Mouse (Mus musculus): Measurements from ENCODE around the gene Cdkal1. TPM values are rescaled to one million over a fixed set of nuclear protein-coding genes. Genes with fewer than 3 reads are reported as not detected.

The Cdkal1 gene
- total RNA-seq (2014; rRNA removed), result 13.1 and 17.6 TPM in 2 replicates
- 16.7 and 17.4 TPM in 2 replicates for polyA plus RNA-seq (2015; fragmentation: Nextera tagmentation; extraction: Ambion mirVana)

GRCm38 (mm10) chr13:29855281-29856031 is at the start of gene Cdkal1:
TSS of gene Cdkal1 (minus strand) at chr13:29855674.
- ATAC-seq (ENCODE audit: low FRiP score), result peak; percentile 88
- H3K4me3 ChIP-seq (ENCODE audit: low read depth, low read length), result peak within 1 kb of the TSS; percentile 64
- H3K4me2 ChIP-seq (ENCODE audit: low read depth, low read length, poor library complexity, severe bottlenecking), result peak within 1 kb of the TSS; percentile 76
- H3K9ac ChIP-seq (replicated peaks; ENCODE audit: low read length, poor library complexity, severe bottlenecking), result peak within 1 kb of the TSS; percentile 50
- no peaks in the 10 kb centered on the region for H3K27me3 ChIP-seq (ENCODE audit: insufficient read depth, low read length)
- under 1% methylated on average over 33 of the region's 33 CpGs for WGBS
- TF ChIP-seq CTCF (IDR thresholded peaks at IDR 0.05), result no peak
- peak within 1 kb of the TSS; percentile 67; the same call in 1 of the 2 replicates for H3K27ac ChIP-seq (ENCODE audit: low read depth, low read length)
- H3K36me3 ChIP-seq (ENCODE audit: insufficient read depth, low read length), result no peaks in the 10 kb centered on the region
- H3K9me3 ChIP-seq (ENCODE audit: low read length), result no peaks in the 10 kb centered on the region
- H3K4me1 ChIP-seq (ENCODE audit: insufficient read depth, low read length), result peaks cover 2% of the 10 kb centered on the region; the same call in 1 of the 2 replicates
- DNase-seq (ENCODE audit: low spot score), result peak; percentile 87

GRCm38 (mm10) chr13:29903341-29903740 is 47.9 kb upstream of the Cdkal1 start:
- WGBS, result 100% methylated on average over 1 of the region's 1 CpGs
- DNase-seq (ENCODE audit: low spot score), result no peak
- ATAC-seq (ENCODE audit: low FRiP score), result no peak
- no peak overlapping the region for H3K4me2 ChIP-seq (ENCODE audit: low read depth, low read length, poor library complexity, severe bottlenecking)
- H3K27me3 ChIP-seq (ENCODE audit: insufficient read depth, low read length), result no peaks in the 10 kb centered on the region
- H3K36me3 ChIP-seq (ENCODE audit: insufficient read depth, low read length), result peaks cover under 1% of the 10 kb centered on the region
- H3K27ac ChIP-seq (ENCODE audit: low read depth, low read length), result no peak overlapping the region
- H3K4me1 ChIP-seq (ENCODE audit: insufficient read depth, low read length), result no peaks in the 10 kb centered on the region
- H3K9me3 ChIP-seq (ENCODE audit: low read length), result peaks cover 11% of the 10 kb centered on the region; the same call in 1 of the 2 replicates
- H3K4me3 ChIP-seq (ENCODE audit: low read depth, low read length), result no peak overlapping the region
- H3K9ac ChIP-seq (replicated peaks; ENCODE audit: low read length, poor library complexity, severe bottlenecking), result no peak overlapping the region
- TF ChIP-seq CTCF (IDR thresholded peaks at IDR 0.05), result no peak

- H3K27me3 ChIP-seq (ENCODE audit: insufficient read depth, low read length), result no peaks in the 10 kb centered on the region
- no peak overlapping the region for H3K9ac ChIP-seq (replicated peaks; ENCODE audit: low read length, poor library complexity, severe bottlenecking)
- no peaks in the 10 kb centered on the region for H3K36me3 ChIP-seq (ENCODE audit: insufficient read depth, low read length)
- no peak for DNase-seq (ENCODE audit: low spot score)
- H3K4me3 ChIP-seq (ENCODE audit: low read depth, low read length), result no peak overlapping the region
- H3K4me2 ChIP-seq (ENCODE audit: low read depth, low read length, poor library complexity, severe bottlenecking), result no peak overlapping the region
- no peak for TF ChIP-seq CTCF (IDR thresholded peaks at IDR 0.05)
- 95% methylated on average over 1 of the region's 1 CpGs for WGBS
- H3K9me3 ChIP-seq (ENCODE audit: low read length), result peaks cover 11% of the 10 kb centered on the region; the same call in 1 of the 2 replicates
- no peak for ATAC-seq (ENCODE audit: low FRiP score)
- H3K4me1 ChIP-seq (ENCODE audit: insufficient read depth, low read length), result no peaks in the 10 kb centered on the region
- H3K27ac ChIP-seq (ENCODE audit: low read depth, low read length), result no peak overlapping the region
Observed at GRCm38 (mm10) chr13:29902676-29903075, 47.2 kb upstream of the Cdkal1 start.

- Histone ChIP-seq H3K27me3 (ENCODE audit: insufficient read depth, low read length) (no peaks in the 10 kb centered on the region), H3K9me3 (ENCODE audit: low read length) (peaks cover 11% of the 10 kb centered on the region; the same call in 1 of the 2 replicates), H3K4me2 (ENCODE audit: low read depth, low read length, poor library complexity, severe bottlenecking) (no peak overlapping the region), H3K27ac (ENCODE audit: low read depth, low read length) (no peak overlapping the region), H3K4me3 (ENCODE audit: low read depth, low read length) (no peak overlapping the region), H3K36me3 (ENCODE audit: insufficient read depth, low read length) (no peaks in the 10 kb centered on the region), H3K9ac (replicated peaks; ENCODE audit: low read length, poor library complexity, severe bottlenecking) (no peak overlapping the region), H3K4me1 (ENCODE audit: insufficient read depth, low read length) (no peaks in the 10 kb centered on the region)
- no peak for ATAC-seq (ENCODE audit: low FRiP score)
- DNase-seq (ENCODE audit: low spot score), result no peak
- 85% methylated on average over 4 of the region's 4 CpGs for WGBS
- no peak for TF ChIP-seq CTCF (IDR thresholded peaks at IDR 0.05)
Observed at GRCm38 (mm10) chr13:29901641-29902040, 46.2 kb upstream of the Cdkal1 start.

- no peaks in the 10 kb centered on the region for H3K4me1 ChIP-seq (ENCODE audit: insufficient read depth, low read length)
- no peak overlapping the region for H3K4me3 ChIP-seq (ENCODE audit: low read depth, low read length)
- 98% methylated on average over 3 of the region's 3 CpGs for WGBS
- DNase-seq (ENCODE audit: low spot score) (no peak), ATAC-seq (ENCODE audit: low FRiP score) (no peak)
- no peak overlapping the region for H3K4me2 ChIP-seq (ENCODE audit: low read depth, low read length, poor library complexity, severe bottlenecking)
- H3K27ac ChIP-seq (ENCODE audit: low read depth, low read length), result no peak overlapping the region
- no peaks in the 10 kb centered on the region for H3K27me3 ChIP-seq (ENCODE audit: insufficient read depth, low read length)
- no peak for TF ChIP-seq CTCF (IDR thresholded peaks at IDR 0.05)
- H3K36me3 ChIP-seq (ENCODE audit: insufficient read depth, low read length), result no peaks in the 10 kb centered on the region
- H3K9ac ChIP-seq (replicated peaks; ENCODE audit: low read length, poor library complexity, severe bottlenecking), result no peak overlapping the region
- H3K9me3 ChIP-seq (ENCODE audit: low read length), result no peaks in the 10 kb centered on the region
Observed at GRCm38 (mm10) chr13:29866780-29867179, 11.3 kb upstream of the Cdkal1 start.

- H3K9ac ChIP-seq (replicated peaks; ENCODE audit: low read length, poor library complexity, severe bottlenecking), result no peak overlapping the region
- ATAC-seq (ENCODE audit: low FRiP score) (no peak), DNase-seq (ENCODE audit: low spot score) (no peak)
- 68% methylated on average over 6 of the region's 6 CpGs for WGBS
- H3K4me2 ChIP-seq (ENCODE audit: low read depth, low read length, poor library complexity, severe bottlenecking), result no peak overlapping the region
- H3K4me1 ChIP-seq (ENCODE audit: insufficient read depth, low read length), result no peaks in the 10 kb centered on the region
- no peak overlapping the region for H3K27ac ChIP-seq (ENCODE audit: low read depth, low read length)
- no peak overlapping the region for H3K4me3 ChIP-seq (ENCODE audit: low read depth, low read length)
- no peaks in the 10 kb centered on the region for H3K27me3 ChIP-seq (ENCODE audit: insufficient read depth, low read length)
- H3K36me3 ChIP-seq (ENCODE audit: insufficient read depth, low read length), result no peaks in the 10 kb centered on the region
- H3K9me3 ChIP-seq (ENCODE audit: low read length), result no peaks in the 10 kb centered on the region
- no peak for TF ChIP-seq CTCF (IDR thresholded peaks at IDR 0.05)
Observed at GRCm38 (mm10) chr13:29864331-29864730, 8.9 kb upstream of the Cdkal1 start.
